Mouse (Mus musculus) heart, embryonic 15.5 days (tissue): ENCODE measurements around the gene Lrp5. TPM values are rescaled to one million over a fixed set of nuclear protein-coding genes. Genes with fewer than 3 reads are reported as not detected.

Experiments used
- polyA plus RNA-seq: library from polyadenylated mRNA; unstranded; fragments of >200 nt; fragmentation: Nextera tagmentation; extraction: Ambion mirVana; gene quantifications from 2 replicates; pipeline ENCODE4 v1.2.1, GENCODE M21; 2015

Gene Lrp5
- polyA plus RNA-seq, 1 experiment from 2014 or later: 3.0 TPM

Other genes with a start within 250 kb of the Lrp5 start
- gene Ppp6r3, start 110.8 kb downstream of the Lrp5 start, polyA plus RNA-seq: 41.3 and 46.5 TPM in 2 replicates
- gene 1810055G02Rik, start 21.7 kb upstream of the Lrp5 start, polyA plus RNA-seq: 15.9 and 26.6 TPM in 2 replicates
- gene Kmt5b, start 80.9 kb upstream of the Lrp5 start, polyA plus RNA-seq: 19.6 and 20.9 TPM in 2 replicates
- gene Chka, start 165.2 kb upstream of the Lrp5 start, polyA plus RNA-seq: 24.9 and 32.0 TPM in 2 replicates
- gene Tcirg1, start 220.6 kb upstream of the Lrp5 start, polyA plus RNA-seq: 24.9 and 39.6 TPM in 2 replicates
- gene Ndufs8, start 226.2 kb upstream of the Lrp5 start, polyA plus RNA-seq: 371 and 387 TPM in 2 replicates
- gene Aldh3b1, start 243.2 kb upstream of the Lrp5 start, polyA plus RNA-seq: 1.6 and 4.0 TPM in 2 replicates
- gene Unc93b1, start 248.6 kb upstream of the Lrp5 start, polyA plus RNA-seq: 15.0 and 21.8 TPM in 2 replicates